Mouse (Mus musculus): Measurements from ENCODE around the gene Farp2.

DNA sequence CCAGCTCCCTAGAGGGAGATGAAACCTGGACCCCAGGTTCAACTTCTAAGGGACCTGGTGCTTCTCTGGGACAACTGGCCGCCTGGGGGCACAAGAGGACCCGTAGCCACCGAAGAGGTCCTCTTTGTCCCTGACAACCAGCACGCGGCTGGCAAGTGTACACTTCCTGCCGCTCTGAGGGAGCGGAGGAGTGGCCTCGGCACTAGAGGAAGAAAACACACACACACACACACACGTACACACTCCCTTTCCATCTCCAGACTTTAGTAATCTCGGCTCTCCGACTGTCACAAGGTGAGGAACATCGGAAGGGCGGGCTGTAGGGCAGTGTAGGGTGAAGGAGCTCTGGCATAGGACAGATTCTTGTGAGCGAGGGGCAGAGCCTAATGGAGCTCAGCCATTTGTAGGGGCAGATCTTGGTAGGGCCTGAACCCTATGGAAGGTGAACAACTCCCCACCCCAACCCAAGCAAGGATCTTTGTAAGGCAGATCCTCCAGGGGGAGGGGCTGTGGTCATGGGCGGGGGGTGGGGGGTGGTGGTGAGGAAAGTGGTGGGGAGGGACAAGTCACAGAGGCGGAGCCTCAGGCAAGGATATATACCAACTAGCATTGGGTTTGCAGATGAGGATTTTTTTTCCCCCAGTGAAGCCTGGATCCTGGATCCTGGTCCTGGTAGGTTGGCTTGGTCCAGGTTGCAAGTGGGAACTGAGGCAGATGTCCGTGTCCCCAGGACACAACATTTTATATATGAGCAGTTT, 157.1 kb downstream of the Farp2 start:
- TF ChIP-seq POLR2A (IDR thresholded peaks at IDR 0.05; ENCODE audit: borderline replicate concordance, extremely low read depth, low read depth, low read length) (no peak), CTCF (IDR thresholded peaks at IDR 0.05; ENCODE audit: insufficient read depth, low read length) (peak; percentile 59)
